Mouse (Mus musculus) heart, postnatal 14 days (tissue): ENCODE measurements around the gene Cplx3. TPM values are rescaled to one million over a fixed set of nuclear protein-coding genes. Genes with fewer than 3 reads are reported as not detected.

Source experiments
- DNase-seq, 2 experiments: peaks; one replicate each; pipeline ENCODE4 v3.0.0; 2021 to 2022
- intact Hi-C: fragments of 180-260 bp; cut with DNase I; formaldehyde crosslinking; loops from one replicate; pipeline ENCODE4 v1.15.1; 2025
- long read RNA-seq, 2 experiments: library from polyadenylated mRNA; stranded (forward); transcript quantifications; one replicate each; pipeline ENCODE4 v2.0.0; 2021
- total RNA-seq, 2 experiments: library from RNA; stranded (reverse); gene quantifications; 2 replicates each; pipeline ENCODE4 v1.2.3; 2021

Cplx3 gene
- total RNA-seq, result not detected
- long read RNA-seq, experiment 1, result 0 reads
- long read RNA-seq, experiment 2, result 0 reads

GRCm38 (mm10) chr9:57606139-57606851 lies at the start of gene Cplx3:
TSS of gene Cplx3 (minus strand) at chr9:57606281.
- DNase-seq, result peak; percentile 55 to 76
- intact Hi-C loops, result no loop called here

GRCm38 (mm10) chr9:57655749-57656148 lies 49.7 kb upstream of the Cplx3 start:
- intact Hi-C loops, result loop anchor here (1.0 to 10.0 kb wide), 5 partner anchors 26 to 339 kb away; no protein-coding TSS in a partner anchor
- peak; percentile 93 to 98 for DNase-seq

GRCm38 (mm10) chr9:57654966-57655365 lies 48.9 kb upstream of the Cplx3 start:
- intact Hi-C loops, result loop anchor here (1.0 to 10.0 kb wide), 6 partner anchors 26 to 340 kb away; no protein-coding TSS in a partner anchor
- DNase-seq, result no peak

GRCm38 (mm10) chr9:57653283-57653682 lies 47.2 kb upstream of the Cplx3 start, which contains the start of gene Csk:
TSS of gene Csk (minus strand) at chr9:57653631.
- intact Hi-C loops, result loop anchor here (5.0 to 10.0 kb wide), 2 partner anchors 61 to 342 kb away; no protein-coding TSS in a partner anchor

GRCm38 (mm10) chr9:57652855-57653254 lies 46.8 kb upstream of the Cplx3 start:
- DNase-seq, result no peak
- intact Hi-C loops, result loop anchor here (5.0 to 10.0 kb wide), 2 partner anchors 61 to 342 kb away; no protein-coding TSS in a partner anchor

More at GRCm38 (mm10) chr9:57653283-57653682, 47.2 kb upstream of the Cplx3 start, which contains the start of gene Csk:
- DNase-seq, result no peak

- no peak for DNase-seq
These were observed 46.3 kb upstream of the Cplx3 start for GRCm38 (mm10) chr9:57652351-57652750.

GRCm38 (mm10) chr9:57650786-57651311 lies 44.8 kb upstream of the Cplx3 start:
- intact Hi-C loops, result loop anchor here (5.0 to 10.0 kb wide), 2 partner anchors 59 to 344 kb away; no protein-coding TSS in a partner anchor
- no peak for DNase-seq

More at GRCm38 (mm10) chr9:57652351-57652750, 46.3 kb upstream of the Cplx3 start:
- intact Hi-C loops, result loop anchor here (5.0 to 10.0 kb wide), 2 partner anchors 60 to 342 kb away; no protein-coding TSS in a partner anchor

GRCm38 (mm10) chr9:57650130-57650785 lies 44.2 kb upstream of the Cplx3 start:
- intact Hi-C loops, result loop anchor here (5.0 to 10.0 kb wide), 2 partner anchors 58 to 345 kb away; no protein-coding TSS in a partner anchor
- DNase-seq, result no peak

- intact Hi-C loops, result no loop called here
- no peak for DNase-seq
These were observed 41.4 kb upstream of the Cplx3 start for GRCm38 (mm10) chr9:57647286-57648108.

- no peak for DNase-seq
- intact Hi-C loops, result no loop called here
These were observed 40.5 kb upstream of the Cplx3 start for GRCm38 (mm10) chr9:57646551-57647103.

- peak; percentile 96 to 98 for DNase-seq
- intact Hi-C loops, result loop anchor here (1.0 kb wide), 1 partner anchor 16 kb away; no protein-coding TSS in a partner anchor
These were observed 39.1 kb upstream of the Cplx3 start for GRCm38 (mm10) chr9:57644944-57645893.

- intact Hi-C loops, result no loop called here
- no peak for DNase-seq
These were observed 38.4 kb upstream of the Cplx3 start for GRCm38 (mm10) chr9:57644442-57644943.

GRCm38 (mm10) chr9:57643856-57644180 lies 37.7 kb upstream of the Cplx3 start:
- intact Hi-C loops, result no loop called here
- no peak for DNase-seq

- intact Hi-C loops, result no loop called here
- no peak for DNase-seq
These were observed 37.2 kb upstream of the Cplx3 start for GRCm38 (mm10) chr9:57643169-57643855.

GRCm38 (mm10) chr9:57641775-57642550 lies 35.9 kb upstream of the Cplx3 start:
- intact Hi-C loops, result no loop called here
- no peak for DNase-seq

- intact Hi-C loops, result no loop called here
- no peak for DNase-seq
These were observed 34.9 kb upstream of the Cplx3 start for GRCm38 (mm10) chr9:57641022-57641421.

GRCm38 (mm10) chr9:57640384-57640783 lies 34.3 kb upstream of the Cplx3 start:
- intact Hi-C loops, result no loop called here
- peak; percentile 59 to 69 for DNase-seq
